Mouse (Mus musculus): Measurements from ENCODE around the gene Npl.

DNA sequence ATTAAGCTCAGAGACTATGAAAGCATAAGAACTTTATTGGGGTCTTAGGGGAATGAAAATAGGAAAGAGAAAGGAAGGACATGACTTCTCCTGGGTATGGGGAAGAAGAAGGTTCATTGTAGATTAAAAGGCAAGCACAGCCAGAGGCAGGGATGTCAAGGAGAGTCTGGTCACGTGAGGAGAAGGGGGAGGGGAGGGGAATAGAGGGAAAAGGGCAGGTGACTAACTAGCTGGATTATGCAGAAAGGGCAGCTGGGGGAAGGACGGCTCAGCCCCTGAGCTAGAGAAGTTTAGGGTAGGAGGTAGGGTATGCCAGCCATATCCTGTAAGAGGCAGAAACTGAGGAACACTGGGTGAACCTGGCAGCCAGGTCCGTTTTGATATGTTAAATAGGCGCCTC, 56.5 kb downstream of the Npl start:
- no peak for TF ChIP-seq CTCF (IDR thresholded peaks at IDR 0.05; ENCODE audit: low read depth)
- TF ChIP-seq EP300 (IDR thresholded peaks at IDR 0.05; ENCODE audit: low read depth): no peak
